Mouse (Mus musculus) ES-CJ7 (cell line): Measurements from ENCODE around the gene Gm42372.
"Not testable (repeated sequence)": the region's sequence is repeated elsewhere in the genome, so short reads cannot be mapped to it uniquely, and the experiment has no call there.

ENCODE experiments used
- DNase-seq: peaks from one replicate; pipeline ENCODE4 v3.0.0; 2011; ENCODE audit warnings: low read depth, low spot score

Gm42372 gene

DNA sequence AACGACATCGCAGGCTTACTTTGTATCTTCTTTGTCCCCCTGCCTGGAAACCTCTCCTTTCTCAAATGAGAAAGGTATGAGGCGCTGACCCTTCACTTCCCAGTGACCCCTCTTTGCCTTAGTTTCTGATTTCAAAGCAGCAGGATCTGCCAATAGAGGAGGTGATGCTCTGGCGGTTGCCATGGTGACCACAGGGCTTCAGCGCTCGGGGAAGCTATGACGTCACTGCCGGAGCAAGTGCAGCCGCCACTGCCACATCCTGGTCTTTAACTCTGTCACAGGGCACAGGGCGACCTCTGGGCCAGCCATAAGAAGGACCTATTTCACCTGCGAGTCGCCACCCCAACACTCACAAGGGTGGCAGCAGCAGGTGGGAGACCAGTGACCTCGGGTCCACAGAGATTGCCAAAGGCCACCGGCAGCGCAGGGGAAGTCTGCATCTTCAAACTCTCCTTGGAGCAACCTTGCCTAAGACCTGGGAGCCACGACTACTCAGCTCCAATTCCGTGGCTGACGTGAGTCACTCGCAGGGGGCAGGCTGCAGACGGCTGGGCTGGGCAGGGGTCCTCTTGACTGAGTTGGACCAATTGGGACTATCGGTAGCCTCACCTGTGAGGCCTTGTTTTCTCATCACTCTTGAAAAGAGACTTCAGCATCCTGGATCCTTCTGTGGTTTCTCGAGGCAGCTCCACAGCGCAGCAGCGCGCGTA, at the start of gene Gm42372:
Gene Gm42372 (plus strand): TSS at position 228 of the 710 bp plus-strand sequence.
- peak; percentile 82 for DNase-seq

- peak; percentile 80 for DNase-seq
Measured at GRCm38 (mm10) chr7:16937312-16937711, 45.6 kb upstream of the Gm42372 start.

DNA sequence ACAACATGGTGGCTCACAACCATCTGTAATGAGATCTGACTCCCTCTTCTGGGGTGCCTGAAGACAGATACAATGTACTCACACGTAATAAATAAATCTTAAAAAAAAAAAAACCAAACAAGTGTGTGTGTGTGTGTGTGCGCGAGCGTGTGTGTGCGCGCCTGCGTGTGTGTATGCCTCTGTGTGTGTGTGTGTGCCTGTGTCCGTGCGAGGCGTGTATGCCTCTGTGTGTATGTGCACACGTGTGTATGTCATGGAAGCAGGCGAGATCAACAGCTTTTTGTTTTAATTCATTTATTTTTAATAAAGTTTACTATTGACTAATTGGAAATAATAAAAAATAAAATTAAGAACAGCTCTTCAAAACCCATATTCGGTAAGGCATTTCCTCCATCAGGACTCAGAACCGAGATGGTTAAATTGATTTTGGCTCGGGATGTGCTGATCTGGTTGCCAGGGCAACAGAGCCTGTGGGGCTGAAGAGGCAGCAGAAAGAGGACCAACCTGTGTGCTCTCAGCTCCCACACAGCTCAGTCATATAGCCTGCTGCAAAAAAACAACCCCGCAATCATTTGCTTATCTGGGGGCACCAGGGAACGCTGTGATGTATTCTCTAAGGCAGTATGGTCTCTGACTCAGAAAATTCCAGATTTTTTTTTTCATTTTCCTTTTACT, 44.6 kb upstream of the Gm42372 start:
- no peak for DNase-seq

GRCm38 (mm10) chr7:16940292-16940691, 42.6 kb upstream of the Gm42372 start:
- DNase-seq, result no peak

DNA sequence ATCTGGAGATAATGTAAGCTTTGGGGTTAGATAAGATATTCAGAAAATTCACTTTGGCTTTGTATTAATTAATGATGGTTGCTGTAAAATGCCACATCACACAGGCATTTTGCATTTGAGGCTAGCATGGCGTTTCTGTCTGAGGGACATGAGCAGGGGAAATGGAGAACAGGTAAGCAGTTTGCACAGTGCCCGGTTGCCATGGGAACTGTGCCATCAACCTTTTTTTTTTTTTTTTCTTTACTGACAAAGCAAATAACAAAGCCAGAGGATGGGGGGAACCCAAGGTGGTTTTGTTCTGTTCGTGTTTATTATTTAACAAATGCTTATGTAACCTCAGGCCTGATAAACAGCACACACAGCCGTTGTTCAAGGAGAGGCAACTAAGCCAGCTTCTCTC, 40.0 kb upstream of the Gm42372 start:
- DNase-seq, result no peak

GRCm38 (mm10) chr7:16944061-16944807, 38.7 kb upstream of the Gm42372 start, which contains the start of gene Pnmal2:
Gene Pnmal2, plus strand, starts transcription at chr7:16944682.
- peak; percentile 95 for DNase-seq

GRCm38 (mm10) chr7:16944808-16945315, 38.0 kb upstream of the Gm42372 start:
- peak; percentile 28 for DNase-seq

DNA sequence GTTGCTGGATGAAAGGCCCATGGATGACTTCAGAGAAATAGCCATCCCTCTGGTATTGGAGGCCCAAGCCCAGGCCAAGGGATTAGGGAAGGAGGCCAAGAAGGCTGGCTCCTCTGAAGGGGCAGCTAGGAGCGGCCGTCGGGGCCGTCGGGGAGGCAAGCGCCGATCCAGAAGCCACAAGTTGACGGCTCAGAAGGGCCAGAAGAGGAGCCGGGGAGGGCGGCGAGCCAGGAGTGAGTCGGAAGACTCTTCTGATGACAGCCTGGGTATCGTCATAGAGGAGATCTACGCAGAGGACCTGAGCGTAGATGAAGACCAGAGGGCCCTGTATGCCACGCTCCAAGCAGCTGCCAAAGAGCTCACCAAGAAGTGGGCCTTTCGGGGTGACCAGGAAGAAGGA, 37.5 kb upstream of the Gm42372 start:
- DNase-seq, result no peak

DNA sequence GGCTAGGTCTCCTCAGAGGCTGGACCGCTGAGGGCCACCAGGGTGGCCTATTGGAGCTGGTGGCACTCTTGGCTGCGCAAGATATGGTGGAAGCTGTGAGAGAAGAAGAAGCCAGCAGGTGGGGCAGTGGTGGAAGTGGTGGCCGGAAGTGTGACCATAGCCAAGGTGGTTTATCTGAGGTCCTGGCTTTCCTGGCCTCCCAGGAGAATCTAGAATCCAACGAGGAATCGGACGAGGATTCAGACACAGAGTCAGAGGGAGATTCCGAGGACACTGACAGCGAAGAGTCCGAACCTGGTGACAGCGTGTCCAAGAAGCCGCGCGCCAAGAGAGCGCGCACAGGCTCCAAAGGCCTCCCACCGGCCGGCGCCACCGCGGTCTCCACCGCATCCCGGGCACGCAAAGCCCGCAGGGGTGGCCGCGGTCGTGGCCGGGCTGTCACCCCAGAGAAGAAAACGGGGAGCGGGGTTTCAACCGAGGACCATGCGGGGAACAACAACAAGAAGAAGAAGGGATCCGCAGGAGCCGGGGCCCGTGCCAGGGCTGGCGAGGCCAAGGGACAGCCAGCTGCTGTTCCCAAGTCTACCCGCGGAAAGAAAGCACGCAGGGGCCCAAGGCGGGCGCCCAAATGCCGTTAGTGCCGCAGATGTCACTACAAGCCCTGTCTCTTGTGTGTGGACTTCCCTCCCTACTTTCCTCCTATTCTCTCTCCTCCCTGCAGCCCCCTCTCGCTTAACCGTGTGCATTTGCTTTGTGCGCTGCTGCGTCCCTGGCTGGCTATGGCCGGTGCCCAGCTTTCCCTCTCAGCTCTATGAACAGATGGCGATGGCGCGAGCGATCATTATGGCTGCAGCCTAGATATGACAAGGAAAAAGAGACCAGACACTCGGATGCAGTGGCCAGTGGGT, 36.2 kb upstream of the Gm42372 start:
- DNase-seq, result no peak

DNA sequence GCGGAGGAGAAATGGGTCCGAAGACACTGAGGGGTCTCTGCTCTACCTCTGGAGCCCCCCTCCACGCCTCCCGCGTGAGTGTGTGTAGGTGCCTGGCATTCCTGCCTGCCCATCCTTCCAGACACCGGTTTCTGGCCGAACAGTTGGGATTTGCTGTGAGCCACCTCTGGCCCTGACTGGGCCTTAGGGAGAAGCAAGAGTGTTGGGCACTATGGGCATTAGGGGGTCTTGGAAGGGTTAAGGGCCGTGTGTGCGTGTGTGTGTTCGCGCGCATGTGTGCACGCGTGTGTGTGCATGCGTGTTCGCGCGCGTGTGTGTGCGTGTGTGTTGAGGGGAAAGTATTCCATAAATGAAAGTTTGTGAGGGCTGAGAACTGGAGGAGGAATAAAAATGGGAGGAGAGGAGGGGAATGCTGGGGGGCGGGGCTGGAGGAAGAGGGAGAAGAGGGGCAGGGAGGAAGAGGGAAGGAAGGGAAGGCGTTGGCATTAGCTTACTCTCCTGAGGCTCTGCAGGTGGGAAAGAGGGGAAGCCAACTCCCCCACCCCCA, 35.5 kb upstream of the Gm42372 start:
- no peak for DNase-seq

DNA sequence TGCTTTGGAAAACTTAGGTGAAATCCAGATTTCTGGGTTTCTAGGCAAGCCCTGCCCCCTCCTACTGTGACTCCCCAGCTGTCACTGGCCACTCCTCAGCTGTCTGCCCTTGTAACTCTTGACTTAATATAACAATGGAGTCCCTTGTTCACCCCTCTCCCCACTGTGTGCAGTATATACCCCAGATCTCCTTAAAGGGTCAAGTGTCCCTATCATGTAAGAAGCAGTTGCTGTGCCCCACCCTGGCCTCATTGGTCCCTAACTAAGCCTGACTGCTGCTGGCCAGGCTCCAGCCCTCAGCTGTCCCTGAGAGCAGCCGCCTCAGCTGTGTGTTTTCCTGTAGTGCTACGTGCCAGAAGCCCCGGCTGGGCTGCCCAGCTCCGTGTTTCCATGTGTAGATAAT, 34.9 kb upstream of the Gm42372 start:
- no peak for DNase-seq

DNA sequence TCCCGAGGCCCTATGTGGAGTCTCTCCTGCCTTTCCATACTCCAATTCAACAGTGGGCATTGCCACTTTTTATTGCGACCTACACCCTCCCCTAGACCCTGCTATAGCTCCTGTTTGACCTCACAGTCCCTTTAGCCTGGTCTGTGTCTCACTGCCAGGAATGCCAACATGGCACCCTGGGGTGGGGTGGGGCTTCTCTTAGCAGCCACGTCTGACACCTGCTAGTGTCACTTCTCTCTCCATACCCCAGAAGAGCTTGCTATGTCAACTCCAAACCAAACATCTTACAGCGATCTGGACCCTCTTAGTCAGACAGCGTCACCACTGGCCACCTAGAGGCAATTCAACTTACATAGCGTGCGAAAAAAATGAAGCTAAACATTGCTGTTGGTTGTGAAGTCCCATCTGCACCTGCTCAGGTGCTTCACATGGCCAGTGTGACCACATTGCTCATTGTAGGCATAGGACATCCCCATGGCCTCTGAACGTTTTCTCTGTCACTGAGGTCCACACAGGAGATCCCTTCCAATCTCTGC, 33.9 kb upstream of the Gm42372 start:
- no peak for DNase-seq

DNA sequence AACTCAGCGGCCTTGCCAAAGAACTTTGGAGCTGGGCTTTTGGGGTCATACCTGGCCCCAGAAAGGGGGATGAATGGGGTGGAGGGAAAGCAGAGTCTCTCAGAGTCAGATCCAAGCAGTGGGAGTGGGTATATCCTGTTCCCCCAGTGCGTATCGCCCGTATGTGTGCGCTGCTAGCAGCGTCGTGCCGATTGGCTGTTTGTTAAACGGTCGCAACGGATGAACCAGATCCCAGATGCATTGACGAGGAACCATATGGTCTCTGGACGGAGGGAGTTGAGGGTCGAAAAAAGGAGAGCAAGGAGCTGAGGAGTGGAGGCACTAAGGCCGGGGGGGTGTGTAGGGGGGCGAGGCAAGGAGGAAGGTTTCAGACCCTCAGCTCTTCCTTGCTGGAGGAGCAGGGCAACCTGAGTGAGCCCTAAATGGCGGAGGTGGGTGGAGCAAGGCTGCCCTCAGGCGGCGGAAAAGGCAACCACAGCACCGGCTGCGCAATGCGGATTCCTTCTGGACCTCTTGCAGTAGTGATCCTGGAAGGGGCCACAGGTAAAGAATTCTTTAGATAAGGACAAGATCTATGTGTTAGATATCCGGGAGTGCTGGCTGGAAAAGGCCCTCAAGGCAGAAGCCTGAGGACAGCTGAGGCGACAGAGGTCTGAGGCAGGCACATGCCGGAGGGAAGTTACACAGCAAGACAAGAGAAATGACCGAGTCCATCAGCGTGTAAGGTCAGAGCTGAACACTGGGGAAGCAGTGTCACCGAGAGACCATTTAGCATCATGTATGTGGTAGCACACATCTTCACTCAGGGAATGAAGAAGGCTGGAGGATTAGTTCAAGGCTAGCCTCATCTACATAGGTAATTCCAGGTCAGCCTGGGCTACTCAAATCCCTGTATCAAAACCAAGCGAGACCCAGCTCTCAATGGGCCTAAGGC, 32.7 kb upstream of the Gm42372 start:
- DNase-seq, result peak; percentile 61

DNA sequence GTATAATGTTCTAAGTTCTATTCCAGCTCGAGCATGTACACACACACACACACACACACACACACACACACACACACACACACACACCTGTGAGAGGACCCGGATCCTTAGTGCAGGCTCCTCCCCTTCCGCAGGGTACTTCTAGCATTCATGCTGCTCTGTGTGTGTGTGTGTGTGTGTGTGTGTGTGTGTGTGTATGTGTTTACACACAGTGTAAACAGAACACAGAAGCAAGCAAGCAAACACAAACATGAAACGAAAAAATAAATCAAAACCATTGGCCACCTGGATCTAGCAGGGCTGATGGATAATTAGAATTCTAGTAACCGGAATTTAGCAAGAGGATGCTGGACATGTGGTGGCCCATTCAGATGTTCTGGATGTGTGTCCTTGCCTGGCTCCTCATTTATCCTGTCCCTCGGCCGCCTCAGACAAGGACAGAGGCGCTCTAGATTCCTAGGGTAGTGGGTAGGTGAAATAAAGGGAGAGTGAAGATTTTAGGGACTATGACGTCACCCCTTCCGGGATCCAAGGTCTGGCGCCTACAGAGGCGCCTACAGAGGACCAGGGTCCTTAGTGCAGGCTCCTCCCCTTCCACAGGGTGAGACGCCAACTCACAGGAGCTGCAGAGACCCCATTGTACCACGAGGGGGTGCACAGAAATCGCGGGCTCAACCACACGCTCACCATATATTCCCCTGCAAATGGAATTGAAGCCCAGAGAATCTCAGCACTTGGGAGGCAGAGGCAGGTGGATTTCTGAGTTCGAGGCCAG, 31.8 kb upstream of the Gm42372 start:
- peak; percentile 94 for DNase-seq

DNA sequence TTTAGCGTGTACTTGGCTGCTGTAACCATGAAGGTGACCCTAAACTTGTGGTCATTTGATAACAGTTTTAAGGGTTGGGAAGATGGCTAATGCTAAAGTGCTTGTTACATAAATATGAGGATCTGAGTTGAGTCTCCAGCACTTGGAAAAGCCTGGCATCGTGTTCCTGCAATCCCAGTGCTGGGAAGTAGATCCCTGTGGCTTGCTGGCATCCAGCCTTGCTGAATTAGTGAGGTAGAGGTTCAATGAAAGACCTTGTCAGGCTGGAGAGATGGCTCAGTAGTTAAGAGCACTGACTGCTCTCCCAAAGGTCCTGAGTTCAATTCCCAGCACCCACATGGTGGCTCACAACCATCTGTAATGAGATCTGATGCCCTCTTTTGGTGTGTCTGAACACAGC, 29.1 kb upstream of the Gm42372 start:
- DNase-seq, result not testable (repeated sequence)

DNA sequence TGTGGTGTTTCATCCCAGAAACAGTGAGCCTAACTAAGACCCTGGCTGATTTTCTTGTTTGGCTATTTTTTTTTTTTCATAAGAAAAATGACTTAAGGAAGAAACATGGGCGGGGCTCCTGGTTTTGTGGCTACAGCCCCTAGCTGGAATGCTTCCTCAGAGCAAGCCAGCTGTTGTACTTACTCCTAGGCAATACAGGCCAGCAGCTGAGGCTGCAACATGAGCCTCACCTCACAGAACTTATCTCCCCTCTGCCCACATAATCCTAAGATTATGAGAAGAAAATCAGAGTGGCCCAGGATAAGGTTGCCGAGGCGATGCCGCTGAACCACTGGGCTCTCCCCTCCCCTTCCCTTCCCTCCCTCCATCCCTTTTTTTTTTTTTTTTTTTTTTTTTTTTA, 27.2 kb upstream of the Gm42372 start:
- no peak for DNase-seq

- DNase-seq, result no peak
Measured at GRCm38 (mm10) chr7:16956410-16957265, 26.2 kb upstream of the Gm42372 start.
